ENCODE assay signal across 11 mouse cellular contexts in the genomic region with DNA sequence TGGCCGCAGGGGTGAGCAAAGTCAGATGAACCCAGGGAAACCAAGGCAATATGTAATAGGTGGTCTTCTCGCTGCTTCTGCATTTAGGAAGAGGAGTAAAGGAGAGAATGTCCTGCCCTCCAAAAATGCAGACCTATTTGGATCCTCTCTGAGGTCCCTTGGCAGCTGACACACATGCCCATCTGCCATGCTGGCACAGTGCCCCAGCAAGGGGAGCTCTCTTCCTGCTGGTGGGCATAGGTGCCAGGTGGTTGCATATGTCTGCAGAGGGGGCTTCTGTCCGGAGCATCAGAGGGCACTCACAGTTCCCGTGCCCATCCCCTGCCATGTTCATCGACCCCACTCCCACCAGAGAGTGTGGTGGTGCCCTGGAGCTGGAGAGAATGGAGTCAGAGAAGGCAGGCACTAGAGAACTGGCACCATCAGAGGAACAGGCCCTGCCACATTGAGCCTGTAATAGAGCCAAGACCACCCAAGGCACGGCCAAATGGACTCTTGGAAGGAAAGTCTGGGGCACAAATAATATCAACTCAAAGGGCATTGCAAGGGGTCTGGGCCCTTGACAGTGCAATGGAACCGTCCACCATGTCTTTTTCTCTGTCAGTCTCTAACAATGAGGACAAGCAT.
DNase-seq lines count a peak whose midpoint lies in the region; ATAC-seq lines count a peak whose summit lies in the region.
"Had no signal": no experiment of that assay in that cellular context is flagged by ENCODE, and none has a peak within 500 bp of the region (broad histone marks: within the 10 kb centered on the region; RNA-seq: fewer than 3 reads in every experiment).

No protein-coding gene starts in this region.

- no peak overlapping the region for H3K4me2 ChIP-seq in hindbrain, embryonic 13.5 days

- DNase-seq in hindbrain, embryonic 10.5 days (ENCODE audit: low spot score) = no peak
- peak; percentile 96 for DNase-seq in brain, adult 2 months (ENCODE audit: low read depth, low spot score)
- DNase-seq in cerebellum, adult 8-10 months = peak; percentile 99
- peak; percentile 16 for DNase-seq in layer of hippocampus, adult 9-11 months
- no peak for DNase-seq in kidney, adult 11 months
- DNase-seq in left cerebral cortex, adult 9 months (ENCODE audit: low spot score in 2 of 2) = no peak
- DNase-seq: kidney, adult 8-10 months; liver; lung, postnatal 10 days had no signal

- H3K9ac ChIP-seq in hindbrain, embryonic 13.5 days = no peak overlapping the region

- H3K4me3 ChIP-seq in hindbrain, embryonic 13.5 days = no peak overlapping the region
- no peak overlapping the region for H3K4me3 ChIP-seq in hindbrain, embryonic 10.5 days

- no peaks in the 10 kb centered on the region for H3K36me3 ChIP-seq in hindbrain, embryonic 13.5 days
- H3K36me3 ChIP-seq in hindbrain, embryonic 10.5 days = no peaks in the 10 kb centered on the region

- peaks cover 20% of the 10 kb centered on the region for H3K4me1 ChIP-seq in hindbrain, embryonic 13.5 days (replicated peaks)
- H3K4me1 ChIP-seq in hindbrain, embryonic 10.5 days (replicated peaks) = 0 out of 2 replicates have a peak, but pooled peaks cover 6% of the 10 kb centered on the region

- 81% methylated on average over 7 of the region's 7 CpGs for WGBS in hindbrain, embryonic 13.5 days
- 93% methylated on average over 7 of the region's 7 CpGs for WGBS in hindbrain, embryonic 10.5 days

- H3K27me3 ChIP-seq in hindbrain, embryonic 13.5 days = no peaks in the 10 kb centered on the region; the same call in 1 of the 2 replicates
- H3K27me3 ChIP-seq in hindbrain, embryonic 10.5 days (ENCODE audit: insufficient read depth, poor library complexity, severe bottlenecking) = peaks cover 7% of the 10 kb centered on the region; the same call in 1 of the 2 replicates
- H3K27me3 ChIP-seq: CH12.LX had no signal

- H3K9me3 ChIP-seq in hindbrain, embryonic 13.5 days = no peaks in the 10 kb centered on the region
- H3K9me3 ChIP-seq in hindbrain, embryonic 10.5 days = no peaks in the 10 kb centered on the region

- no peak for ATAC-seq in hindbrain, embryonic 13.5 days (ENCODE audit: low FRiP score)

- 0 out of 2 replicates have a peak overlapping the region, but pooled peaks have one; percentile 20 for H3K27ac ChIP-seq in hindbrain, embryonic 13.5 days
- H3K27ac ChIP-seq in hindbrain, embryonic 10.5 days = no peak overlapping the region

Comparison
In these comparisons a context has a peak if more than half of its experiments do, and no peak if none do; other contexts are left out.
1. DNase-seq: peak in brain, adult 2 months (single experiment), cerebellum, adult 8-10 months (single experiment) and layer of hippocampus, adult 9-11 months (single experiment); none in hindbrain, embryonic 10.5 days (single experiment), kidney, adult 11 months (single experiment) and left cerebral cortex, adult 9 months (0 of 2).